Mouse (Mus musculus): ENCODE measurements around the gene Supt3. TPM values are rescaled to one million over a fixed set of nuclear protein-coding genes. Genes with fewer than 3 reads are reported as not detected.

Gene Supt3
- polyA plus RNA-seq, 1 experiment from 2014 or later, result 6.2 TPM

GRCm38 (mm10) chr17:44737275-44738120, 39.5 kb upstream of the Supt3 start:
- Histone ChIP-seq H3K4me1 (ENCODE audit: control insufficient read depth, low read depth, low read length) (no peaks in the 10 kb centered on the region; the same call in none of the 2 replicates), H3K9ac (ENCODE audit: low read depth, low read length) (no peak overlapping the region), H3K9me3 (replicated peaks; ENCODE audit: control insufficient read depth, low read length) (no peaks in the 10 kb centered on the region), H3K36me3 (ENCODE audit: control insufficient read depth, insufficient read depth) (no peaks in the 10 kb centered on the region), H3K27me3 (ENCODE audit: control insufficient read depth, insufficient read depth, low read depth, low read length) (peaks cover 66% of the 10 kb centered on the region), H3K4me3 (ENCODE audit: low read depth, low read length) (peak overlapping the region; percentile 17), H3K27ac (ENCODE audit: low read length) (no peak overlapping the region), H3K4me2 (ENCODE audit: low read depth, low read length) (peak overlapping the region; percentile 42)
- under 1% methylated on average over 33 of the region's 33 CpGs for WGBS (ENCODE audit: insufficient replicate concordance)
- no peak for ATAC-seq (ENCODE audit: low read depth)

DNA sequence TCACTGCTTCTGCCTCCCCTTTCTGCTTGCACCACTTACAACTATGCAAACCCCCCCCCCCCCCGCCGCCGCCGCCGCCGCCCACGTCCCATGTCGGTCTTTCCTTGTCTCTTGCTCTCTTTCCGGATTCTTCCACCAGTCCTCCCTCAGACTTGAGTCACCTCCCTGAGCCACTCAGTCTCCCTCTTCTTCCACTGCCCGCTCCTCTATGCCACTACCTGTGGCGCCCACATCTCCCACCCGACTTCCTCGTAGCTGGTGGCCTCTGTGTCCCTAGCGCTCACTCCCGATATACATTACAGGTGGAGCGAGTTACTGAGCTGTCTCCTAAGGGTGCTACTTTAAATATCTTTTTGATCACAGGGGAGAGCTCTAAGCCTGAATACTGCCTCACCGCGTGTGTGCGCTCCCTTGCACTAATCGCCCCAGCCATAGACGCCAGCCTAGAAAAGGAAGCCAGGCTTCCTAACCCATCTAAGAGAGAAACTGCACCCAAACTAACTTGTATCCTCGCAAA, 38.8 kb upstream of the Supt3 start:
- WGBS (ENCODE audit: insufficient replicate concordance), result 0% methylated on average over 16 of the region's 22 CpGs
- Histone ChIP-seq H3K36me3 (ENCODE audit: control insufficient read depth, insufficient read depth) (no peaks in the 10 kb centered on the region), H3K4me3 (ENCODE audit: low read depth, low read length) (peak overlapping the region; percentile 17; the same call in 1 of the 2 replicates), H3K4me1 (ENCODE audit: control insufficient read depth, low read depth, low read length) (no peaks in the 10 kb centered on the region; the same call in none of the 2 replicates), H3K27me3 (ENCODE audit: control insufficient read depth, insufficient read depth, low read depth, low read length) (peaks cover 65% of the 10 kb centered on the region), H3K9ac (ENCODE audit: low read depth, low read length) (no peak overlapping the region), H3K4me2 (ENCODE audit: low read depth, low read length) (peak overlapping the region; percentile 42; the same call in 1 of the 2 replicates), H3K27ac (ENCODE audit: low read length) (no peak overlapping the region), H3K9me3 (replicated peaks; ENCODE audit: control insufficient read depth, low read length) (no peaks in the 10 kb centered on the region)
- ATAC-seq (ENCODE audit: low read depth), result no peak

DNA sequence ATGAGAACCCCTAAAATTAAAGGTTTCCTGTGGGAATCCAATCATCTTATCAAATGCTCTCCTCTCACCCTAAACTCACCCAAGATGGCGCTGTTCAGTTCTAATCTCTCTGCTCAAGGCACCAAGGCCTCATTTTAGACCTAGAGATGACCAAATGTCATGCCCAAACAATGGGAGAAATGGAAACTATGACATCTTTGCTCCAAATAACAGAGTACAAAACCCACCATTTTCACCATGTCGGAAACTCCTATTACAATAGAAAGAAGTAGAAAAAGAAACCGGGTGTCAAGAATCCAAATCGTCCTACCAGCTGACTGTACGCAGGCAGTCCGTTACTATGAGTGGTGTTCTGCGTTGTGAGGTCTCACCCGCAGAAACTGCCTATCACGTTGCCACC, 34.7 kb upstream of the Supt3 start:
- H3K9ac ChIP-seq (ENCODE audit: low read depth, low read length), result no peak overlapping the region
- no peak overlapping the region for H3K4me2 ChIP-seq (ENCODE audit: low read depth, low read length)
- H3K27ac ChIP-seq (ENCODE audit: low read length), result no peak overlapping the region
- no peaks in the 10 kb centered on the region for H3K36me3 ChIP-seq (ENCODE audit: control insufficient read depth, insufficient read depth)
- no peaks in the 10 kb centered on the region for H3K9me3 ChIP-seq (replicated peaks; ENCODE audit: control insufficient read depth, low read length)
- H3K4me1 ChIP-seq (ENCODE audit: control insufficient read depth, low read depth, low read length), result no peaks in the 10 kb centered on the region
- H3K4me3 ChIP-seq (ENCODE audit: low read depth, low read length), result no peak overlapping the region
- WGBS (ENCODE audit: insufficient replicate concordance), result 72% methylated on average over 9 of the region's 9 CpGs
- H3K27me3 ChIP-seq (ENCODE audit: control insufficient read depth, insufficient read depth, low read depth, low read length), result peaks cover 25% of the 10 kb centered on the region
- ATAC-seq (ENCODE audit: low read depth), result no peak

DNA sequence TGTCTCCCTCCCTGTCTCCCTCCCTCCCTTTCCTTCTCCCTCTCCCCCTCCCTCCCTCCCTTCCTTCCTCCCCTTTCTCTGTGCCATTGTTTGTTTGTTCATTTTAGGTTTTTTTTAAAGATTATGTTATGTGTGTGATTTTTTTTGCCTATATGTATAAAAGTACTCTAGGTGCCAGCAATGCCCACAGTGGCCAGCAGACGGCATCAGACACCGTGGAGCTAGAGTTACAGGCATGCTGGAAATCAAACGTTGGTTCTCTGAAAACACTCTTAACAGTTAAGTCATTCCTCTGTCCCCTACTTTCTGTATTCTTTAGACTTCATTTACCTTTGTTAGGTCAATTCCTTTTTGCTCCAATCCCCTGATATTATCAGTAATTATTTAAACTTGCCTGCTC, 33.2 kb upstream of the Supt3 start:
- Histone ChIP-seq H3K9me3 (replicated peaks; ENCODE audit: control insufficient read depth, low read length) (no peaks in the 10 kb centered on the region), H3K9ac (ENCODE audit: low read depth, low read length) (no peak overlapping the region), H3K27me3 (ENCODE audit: control insufficient read depth, insufficient read depth, low read depth, low read length) (peaks cover 10% of the 10 kb centered on the region), H3K4me3 (ENCODE audit: low read depth, low read length) (no peak overlapping the region), H3K27ac (ENCODE audit: low read length) (no peak overlapping the region), H3K4me2 (ENCODE audit: low read depth, low read length) (no peak overlapping the region), H3K4me1 (ENCODE audit: control insufficient read depth, low read depth, low read length) (no peaks in the 10 kb centered on the region), H3K36me3 (ENCODE audit: control insufficient read depth, insufficient read depth) (no peaks in the 10 kb centered on the region)
- no peak for ATAC-seq (ENCODE audit: low read depth)
- 44% methylated on average over 3 of the region's 3 CpGs for WGBS (ENCODE audit: insufficient replicate concordance)

- Histone ChIP-seq H3K4me3 (ENCODE audit: low read depth, low read length) (no peak overlapping the region), H3K27me3 (ENCODE audit: control insufficient read depth, insufficient read depth, low read depth, low read length) (no peaks in the 10 kb centered on the region), H3K27ac (ENCODE audit: low read length) (no peak overlapping the region), H3K4me2 (ENCODE audit: low read depth, low read length) (no peak overlapping the region), H3K36me3 (ENCODE audit: control insufficient read depth, insufficient read depth) (no peaks in the 10 kb centered on the region), H3K9ac (ENCODE audit: low read depth, low read length) (no peak overlapping the region), H3K4me1 (ENCODE audit: control insufficient read depth, low read depth, low read length) (no peaks in the 10 kb centered on the region), H3K9me3 (replicated peaks; ENCODE audit: control insufficient read depth, low read length) (no peaks in the 10 kb centered on the region)
- no peak for ATAC-seq (ENCODE audit: low read depth)
- 51% methylated on average over 8 of the region's 8 CpGs for WGBS (ENCODE audit: insufficient replicate concordance)
Measured at GRCm38 (mm10) chr17:44745378-44745777, 31.6 kb upstream of the Supt3 start.

DNA sequence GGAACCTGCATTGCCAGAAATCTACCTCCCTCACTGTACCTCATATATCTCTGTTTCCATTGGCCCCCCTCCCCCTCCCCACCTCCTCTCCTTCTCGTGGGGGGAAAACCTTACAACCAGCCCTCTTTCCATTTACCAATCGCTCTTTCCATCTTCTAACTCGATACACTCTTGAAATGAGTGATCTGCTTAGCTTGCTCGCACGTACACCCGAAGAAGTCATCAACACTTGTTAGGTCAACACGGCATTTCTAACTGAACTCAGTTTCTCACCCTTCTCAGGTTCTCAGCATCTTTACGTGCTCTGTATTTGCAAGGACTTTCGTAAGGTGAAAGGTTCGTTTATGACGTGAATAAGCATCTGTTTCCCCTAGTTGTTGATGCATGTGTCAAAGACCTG, 10.6 kb upstream of the Supt3 start:
- no peak for ATAC-seq (ENCODE audit: low read depth)
- Histone ChIP-seq H3K4me2 (ENCODE audit: low read depth, low read length) (no peak overlapping the region), H3K27ac (ENCODE audit: low read length) (no peak overlapping the region), H3K36me3 (ENCODE audit: control insufficient read depth, insufficient read depth) (no peaks in the 10 kb centered on the region), H3K27me3 (ENCODE audit: control insufficient read depth, insufficient read depth, low read depth, low read length) (no peaks in the 10 kb centered on the region), H3K4me3 (ENCODE audit: low read depth, low read length) (no peak overlapping the region), H3K9ac (ENCODE audit: low read depth, low read length) (no peak overlapping the region), H3K9me3 (replicated peaks; ENCODE audit: control insufficient read depth, low read length) (no peaks in the 10 kb centered on the region), H3K4me1 (ENCODE audit: control insufficient read depth, low read depth, low read length) (no peaks in the 10 kb centered on the region)
- 71% methylated on average over 11 of the region's 11 CpGs for WGBS (ENCODE audit: insufficient replicate concordance)

DNA sequence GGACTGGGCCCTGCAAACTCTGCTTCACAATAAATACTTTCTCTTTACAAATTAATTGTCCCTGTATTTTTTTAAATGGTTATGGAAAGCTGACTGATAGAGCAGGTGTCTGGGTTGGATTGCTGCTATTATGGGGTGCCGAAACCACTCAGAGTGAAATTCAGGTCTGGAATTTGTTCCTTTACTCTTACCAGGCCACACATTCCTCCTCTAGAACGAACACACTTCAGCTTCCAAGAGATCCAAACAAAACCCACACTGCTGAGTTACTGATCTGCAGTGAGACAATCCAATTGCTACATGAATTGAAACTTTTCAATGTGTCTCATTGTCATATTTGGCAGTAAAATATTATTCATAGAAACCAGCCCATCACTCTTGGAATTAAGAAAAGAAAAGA, 10.0 kb upstream of the Supt3 start:
- no peaks in the 10 kb centered on the region for H3K4me1 ChIP-seq (ENCODE audit: control insufficient read depth, low read depth, low read length)
- ATAC-seq (ENCODE audit: low read depth), result no peak
- H3K9me3 ChIP-seq (replicated peaks; ENCODE audit: control insufficient read depth, low read length), result no peaks in the 10 kb centered on the region
- no peak overlapping the region for H3K4me3 ChIP-seq (ENCODE audit: low read depth, low read length)
- no peaks in the 10 kb centered on the region for H3K27me3 ChIP-seq (ENCODE audit: control insufficient read depth, insufficient read depth, low read depth, low read length)
- no peak overlapping the region for H3K27ac ChIP-seq (ENCODE audit: low read length)
- H3K4me2 ChIP-seq (ENCODE audit: low read depth, low read length), result no peak overlapping the region
- no peaks in the 10 kb centered on the region for H3K36me3 ChIP-seq (ENCODE audit: control insufficient read depth, insufficient read depth)
- H3K9ac ChIP-seq (ENCODE audit: low read depth, low read length), result no peak overlapping the region
- WGBS (ENCODE audit: insufficient replicate concordance), result 54% methylated on average over 2 of the region's 2 CpGs

DNA sequence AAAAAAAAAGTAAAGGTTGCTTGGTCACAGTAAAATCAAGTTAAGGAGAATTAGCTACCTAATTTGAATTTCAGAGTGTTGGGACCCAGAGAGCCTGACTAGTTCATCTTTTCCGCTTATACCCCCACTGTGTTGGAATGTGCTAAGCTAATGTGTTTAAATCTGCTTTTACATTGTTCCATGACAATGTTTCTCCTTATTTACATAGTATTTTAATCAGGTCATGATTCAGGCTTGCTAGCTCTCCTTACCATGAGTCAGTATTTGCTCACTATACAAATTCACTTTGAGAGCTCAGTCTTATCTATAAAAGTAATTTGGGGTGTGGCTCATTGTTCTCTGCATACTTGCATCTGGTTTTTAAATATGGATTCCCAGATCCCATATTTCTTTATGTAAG, 9.6 kb upstream of the Supt3 start:
- no peaks in the 10 kb centered on the region for H3K27me3 ChIP-seq (ENCODE audit: control insufficient read depth, insufficient read depth, low read depth, low read length)
- no peak overlapping the region for H3K27ac ChIP-seq (ENCODE audit: low read length)
- H3K4me3 ChIP-seq (ENCODE audit: low read depth, low read length), result no peak overlapping the region
- no peaks in the 10 kb centered on the region for H3K4me1 ChIP-seq (ENCODE audit: control insufficient read depth, low read depth, low read length)
- no peaks in the 10 kb centered on the region for H3K36me3 ChIP-seq (ENCODE audit: control insufficient read depth, insufficient read depth)
- no peak for ATAC-seq (ENCODE audit: low read depth)
- no peak overlapping the region for H3K4me2 ChIP-seq (ENCODE audit: low read depth, low read length)
- 75% methylated on average over 1 of the region's 1 CpGs for WGBS (ENCODE audit: insufficient replicate concordance)
- H3K9ac ChIP-seq (ENCODE audit: low read depth, low read length), result no peak overlapping the region
- H3K9me3 ChIP-seq (replicated peaks; ENCODE audit: control insufficient read depth, low read length), result no peaks in the 10 kb centered on the region

DNA sequence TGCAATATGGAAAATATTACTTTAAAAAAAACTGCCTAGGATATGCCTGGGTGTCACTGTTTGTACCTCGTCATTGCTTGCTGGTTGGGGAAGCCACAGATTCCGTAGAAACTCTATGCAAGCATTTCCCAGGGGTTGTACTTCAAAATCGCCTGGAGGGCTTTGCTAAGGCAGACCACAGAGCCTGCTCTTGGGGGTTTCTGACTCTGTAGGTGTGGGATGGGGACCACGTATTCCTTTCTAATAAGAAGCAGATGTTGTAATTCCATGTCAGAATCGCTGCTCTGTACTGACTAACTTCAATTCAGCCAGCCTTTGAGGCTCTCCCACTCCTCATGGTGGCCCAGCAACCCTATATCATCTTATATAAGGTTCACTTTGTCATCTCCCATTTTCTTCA, 8.4 kb upstream of the Supt3 start:
- no peaks in the 10 kb centered on the region for H3K9me3 ChIP-seq (replicated peaks; ENCODE audit: control insufficient read depth, low read length)
- no peak for ATAC-seq (ENCODE audit: low read depth)
- H3K4me2 ChIP-seq (ENCODE audit: low read depth, low read length), result no peak overlapping the region
- no peaks in the 10 kb centered on the region for H3K27me3 ChIP-seq (ENCODE audit: control insufficient read depth, insufficient read depth, low read depth, low read length)
- H3K9ac ChIP-seq (ENCODE audit: low read depth, low read length), result no peak overlapping the region
- 57% methylated on average over 5 of the region's 5 CpGs for WGBS (ENCODE audit: insufficient replicate concordance)
- H3K36me3 ChIP-seq (ENCODE audit: control insufficient read depth, insufficient read depth), result no peaks in the 10 kb centered on the region
- no peak overlapping the region for H3K27ac ChIP-seq (ENCODE audit: low read length)
- no peaks in the 10 kb centered on the region for H3K4me1 ChIP-seq (ENCODE audit: control insufficient read depth, low read depth, low read length)
- H3K4me3 ChIP-seq (ENCODE audit: low read depth, low read length), result no peak overlapping the region
